Mouse (Mus musculus) MEL-GATA-1-ER (cell line): ENCODE results near the gene Pcbp3.
A peak's percentile ranks its signal among the peaks of the same experiment; 100 is the strongest.

Source experiments
- DNase-seq: peaks from one replicate; pipeline ENCODE4 v3.0.0-alpha.2; 2012; ENCODE audit warnings: low read depth; ENCODE audit errors: extremely low read depth

The Pcbp3 gene

GRCm38 (mm10) chr10:76846480-76846879 is 115.2 kb downstream of the Pcbp3 start:
- no peak for DNase-seq

- no peak for DNase-seq
Observed at GRCm38 (mm10) chr10:76844901-76845300, 116.8 kb downstream of the Pcbp3 start.

GRCm38 (mm10) chr10:76844365-76844764 is 117.3 kb downstream of the Pcbp3 start:
- DNase-seq, result no peak

GRCm38 (mm10) chr10:76842087-76842486 is 119.6 kb downstream of the Pcbp3 start:
- DNase-seq, result peak; percentile 56

- DNase-seq, result no peak
Observed at GRCm38 (mm10) chr10:76841220-76841619, 120.5 kb downstream of the Pcbp3 start.

GRCm38 (mm10) chr10:76840566-76840965 is 121.1 kb downstream of the Pcbp3 start:
- DNase-seq, result no peak

- peak; percentile 26 for DNase-seq
Observed at GRCm38 (mm10) chr10:76835497-76836357, 126.0 kb downstream of the Pcbp3 start.

- DNase-seq, result no peak
Observed at GRCm38 (mm10) chr10:76832841-76833240, 128.8 kb downstream of the Pcbp3 start.

GRCm38 (mm10) chr10:76831915-76832314 is 129.8 kb downstream of the Pcbp3 start:
- DNase-seq, result no peak

- DNase-seq, result no peak
Observed at GRCm38 (mm10) chr10:76831151-76831550, 130.5 kb downstream of the Pcbp3 start.

- DNase-seq, result no peak
Observed at GRCm38 (mm10) chr10:76828936-76829335, 132.8 kb downstream of the Pcbp3 start.

GRCm38 (mm10) chr10:76822698-76823097 is 139.0 kb downstream of the Pcbp3 start:
- DNase-seq, result no peak

GRCm38 (mm10) chr10:76819321-76819720 is 142.4 kb downstream of the Pcbp3 start:
- no peak for DNase-seq

- DNase-seq, result no peak
Observed at GRCm38 (mm10) chr10:76818337-76818736, 143.3 kb downstream of the Pcbp3 start.

- no peak for DNase-seq
Observed at GRCm38 (mm10) chr10:76816930-76817329, 144.8 kb downstream of the Pcbp3 start.

GRCm38 (mm10) chr10:76816436-76816835 is 145.3 kb downstream of the Pcbp3 start:
- no peak for DNase-seq

GRCm38 (mm10) chr10:76815481-76815880 is 146.2 kb downstream of the Pcbp3 start:
- DNase-seq, result no peak

GRCm38 (mm10) chr10:76814811-76815210 is 146.9 kb downstream of the Pcbp3 start:
- no peak for DNase-seq

- DNase-seq, result no peak
Observed at GRCm38 (mm10) chr10:76809916-76810660, 151.6 kb downstream of the Pcbp3 start.

- no peak for DNase-seq
Observed at GRCm38 (mm10) chr10:76809439-76809838, 152.2 kb downstream of the Pcbp3 start.

GRCm38 (mm10) chr10:76808446-76809400 is 153.0 kb downstream of the Pcbp3 start:
- DNase-seq, result no peak
